Mouse (Mus musculus) CH12.LX (cell line): ENCODE measurements around the gene Iqcj.

ENCODE experiments used
- CHD1 ChIP-seq: IDR thresholded peaks from 2 replicates; pipeline ENCODE4 v1.6.1; 2012; ENCODE audit warnings: low read depth, low read length, improper control_type of control experiment, inconsistent platforms
- CTCF ChIP-seq, 2 experiments: IDR thresholded peaks in 1 of 2; conservative IDR thresholded peaks in 1 of 2; 2 replicates each; pipeline ENCODE4 v1.5.1; 2011 to 2012; ENCODE audit warnings: low read depth in 2 of 2, low read length in 2 of 2, improper control_type of control experiment in 1 of 2, inconsistent platforms in 1 of 2, mild to moderate bottlenecking in 1 of 2, moderate library complexity in 1 of 2
- EP300 ChIP-seq: IDR thresholded peaks from 2 replicates; pipeline ENCODE4 v1.6.1; 2011; ENCODE audit warnings: low read length, improper control_type of control experiment
- HCFC1 ChIP-seq: IDR thresholded peaks from 2 replicates; pipeline ENCODE4 v1.6.1; 2012; ENCODE audit warnings: low read depth, mild to moderate bottlenecking, inconsistent platforms, low read length, improper control_type of control experiment
- MAX ChIP-seq: IDR thresholded peaks from 2 replicates; pipeline ENCODE4 v1.6.1; 2011; ENCODE audit warnings: low read length, improper control_type of control experiment
- POLR2A ChIP-seq: IDR thresholded peaks from 2 replicates; pipeline ENCODE4 v1.6.1; 2011; ENCODE audit warnings: low read depth, mild to moderate bottlenecking, improper control_type of control experiment, low read length
- RAD21 ChIP-seq: IDR thresholded peaks from 2 replicates; pipeline ENCODE4 v1.6.1; 2011; ENCODE audit warnings: low read depth, mild to moderate bottlenecking, low read length, improper control_type of control experiment, moderate library complexity
- TBP ChIP-seq: conservative IDR thresholded peaks from 2 replicates; pipeline ENCODE4 v1.6.1; 2011; ENCODE audit warnings: low read depth, low read length, improper control_type of control experiment
- USF1 ChIP-seq: IDR thresholded peaks from 2 replicates; pipeline ENCODE4 v1.6.1; 2014; ENCODE audit warnings: low read depth, mild to moderate bottlenecking, inconsistent platforms, low read length, improper control_type of control experiment
- USF2 ChIP-seq: conservative IDR thresholded peaks from 2 replicates; pipeline ENCODE4 v1.6.1; 2011; ENCODE audit warnings: low read depth, low read length, improper control_type of control experiment
- ZMIZ1 ChIP-seq: IDR thresholded peaks from 2 replicates; pipeline ENCODE4 v1.6.1; 2012; ENCODE audit warnings: low read depth, mild to moderate bottlenecking, inconsistent platforms, low read length, improper control_type of control experiment

GRCm38 (mm10) chr3:68036097-68036496 is 144.1 kb downstream of the Iqcj start:
- TF ChIP-seq POLR2A (no peak), CTCF (conservative IDR thresholded peaks at IDR 0.05 in 1 of 2, IDR thresholded peaks at IDR 0.05 in 1 of 2; ENCODE audit: low read depth in 2 of 2, low read length in 2 of 2) (no peak), EP300 (no peak), CHD1 (no peak), USF2 (no peak), USF1 (no peak), TBP (no peak), ZMIZ1 (no peak), HCFC1 (no peak), RAD21 (no peak), MAX (no peak)
